Mouse (Mus musculus): ENCODE results near the gene Egln2.
A peak's percentile ranks its signal among the peaks of the same experiment; 100 is the strongest.

The Egln2 gene

DNA sequence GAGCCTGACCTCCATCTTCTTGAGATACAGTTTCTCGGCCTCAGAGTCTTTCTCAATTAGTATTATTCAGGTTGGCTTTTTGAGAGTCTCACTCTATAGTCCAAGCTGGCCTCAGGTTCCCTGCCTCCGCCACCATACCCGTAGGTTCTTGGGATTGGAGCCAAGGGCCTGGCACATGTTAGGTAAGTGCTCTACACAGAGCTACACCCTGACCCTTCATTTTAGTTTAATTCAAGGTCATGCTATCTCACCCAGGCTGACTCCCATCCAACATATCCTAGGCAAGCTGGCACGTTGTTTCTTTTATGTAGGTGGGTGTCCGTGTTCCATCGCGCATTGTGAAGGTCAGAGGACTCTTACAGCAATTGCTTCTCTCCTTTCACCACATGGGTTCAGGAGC, 8.3 kb upstream of the Egln2 start:
- no peak for DNase-seq (ENCODE audit: low spot score)

DNA sequence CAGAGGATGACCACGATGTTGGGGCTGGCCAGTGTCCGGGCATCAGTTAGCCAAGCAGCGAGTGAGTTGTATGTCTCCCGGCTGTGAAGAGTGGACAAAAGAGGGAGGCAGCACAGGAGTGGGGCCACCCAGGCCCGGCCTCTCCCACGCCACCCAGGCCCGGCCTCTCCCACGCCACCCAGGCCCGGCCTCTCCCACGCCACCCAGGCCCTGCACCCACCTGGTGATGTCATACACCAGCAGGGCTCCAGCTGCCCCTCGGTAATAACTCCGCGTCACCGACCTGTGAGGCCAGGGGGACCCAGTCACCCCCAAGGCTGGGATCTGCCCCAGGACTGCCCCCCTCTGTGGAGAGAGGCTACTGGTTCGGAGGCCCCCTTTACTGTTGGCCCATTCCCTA, 7.9 kb upstream of the Egln2 start:
- DNase-seq (ENCODE audit: low spot score) = no peak

DNA sequence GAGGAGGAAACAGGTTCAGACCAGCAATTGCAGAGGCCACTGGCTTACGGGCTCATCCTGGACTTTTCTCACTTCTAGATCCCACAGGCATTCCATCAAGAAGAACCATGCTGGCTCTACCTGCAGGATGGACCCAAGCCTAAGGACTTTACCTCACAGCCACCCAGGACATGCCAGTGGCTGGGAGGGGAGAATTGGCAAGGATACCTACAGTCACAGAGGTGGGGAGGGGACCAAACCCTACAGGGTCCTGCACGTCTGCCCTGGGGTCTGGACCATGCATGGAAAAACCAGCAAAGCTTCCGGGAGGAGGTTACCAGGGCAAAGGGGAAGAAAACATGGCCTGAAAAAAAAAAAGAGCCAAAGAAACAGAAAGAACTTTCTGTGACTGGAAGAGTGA, 4.4 kb upstream of the Egln2 start:
- no peak for DNase-seq (ENCODE audit: low spot score)

DNA sequence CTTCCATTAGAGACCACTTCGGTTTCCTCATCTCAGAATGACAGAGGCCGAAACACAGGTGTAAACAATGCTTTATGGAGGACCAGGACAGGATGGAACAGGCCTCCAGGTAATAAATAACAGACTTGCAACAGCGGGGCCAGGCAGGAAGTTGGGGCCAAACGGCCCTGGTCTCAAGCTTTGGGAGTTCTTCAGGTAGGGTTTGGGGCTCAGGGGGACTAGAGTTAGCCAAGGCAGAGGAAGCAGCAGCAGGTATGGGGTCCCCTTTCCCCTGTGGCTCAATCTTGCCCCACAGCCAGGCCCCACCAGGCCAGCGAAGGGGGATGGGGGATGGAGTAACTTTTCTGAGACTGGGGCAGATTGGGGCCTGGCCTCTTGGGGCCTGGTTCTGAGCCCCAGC, 1.8 kb upstream of the Egln2 start:
- DNase-seq (ENCODE audit: low spot score) = no peak

DNA sequence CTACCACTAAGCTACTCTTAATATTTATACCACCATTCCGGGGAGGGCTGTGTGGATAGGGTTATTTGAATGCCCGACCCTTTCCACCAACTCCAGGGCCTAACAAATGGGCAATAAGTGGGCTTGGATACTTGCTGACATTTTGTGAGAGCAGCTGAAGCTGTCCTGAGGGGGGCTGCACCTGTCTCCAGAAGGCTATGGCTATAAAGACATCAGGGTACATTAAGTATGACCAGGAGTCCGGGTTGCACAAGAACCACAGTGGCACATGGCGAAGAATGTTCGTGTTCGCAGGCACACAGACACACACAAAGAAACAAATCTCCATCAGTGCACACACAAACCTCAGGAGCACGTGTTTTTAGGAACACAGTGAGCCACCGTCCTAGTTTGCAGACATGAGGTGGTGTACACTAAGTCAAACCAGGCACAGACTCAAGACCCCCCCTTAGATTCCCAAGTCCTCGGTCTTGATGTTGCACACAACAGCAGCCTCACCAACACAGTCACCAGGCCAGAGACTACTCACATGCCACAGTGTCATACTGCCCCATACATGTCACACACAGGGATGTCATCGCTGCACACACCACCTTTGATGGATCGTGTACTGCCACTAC, 983 bp upstream of the Egln2 start:
- DNase-seq (ENCODE audit: low spot score) = no peak

DNA sequence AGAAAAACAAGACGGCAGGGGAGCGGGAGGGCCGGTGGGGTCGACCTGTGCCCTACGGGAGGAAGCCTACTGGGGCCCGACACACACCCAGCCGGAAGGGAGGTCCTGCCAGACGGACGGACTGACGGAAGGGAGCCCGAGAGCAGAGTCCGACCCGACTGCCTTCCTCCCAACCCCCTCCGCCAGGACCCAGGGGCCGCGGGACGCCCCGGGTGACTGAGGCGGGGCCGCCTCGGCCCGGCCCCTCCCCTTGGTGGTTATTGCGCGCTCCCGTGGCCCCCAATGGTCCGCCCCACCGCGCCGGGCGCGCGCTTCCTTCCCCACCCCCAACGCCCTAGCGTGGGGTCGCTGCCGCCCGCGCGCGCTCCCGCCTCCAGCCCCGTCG, 381 bp downstream of the Egln2 start:
- no peak for DNase-seq (ENCODE audit: low spot score)

DNA sequence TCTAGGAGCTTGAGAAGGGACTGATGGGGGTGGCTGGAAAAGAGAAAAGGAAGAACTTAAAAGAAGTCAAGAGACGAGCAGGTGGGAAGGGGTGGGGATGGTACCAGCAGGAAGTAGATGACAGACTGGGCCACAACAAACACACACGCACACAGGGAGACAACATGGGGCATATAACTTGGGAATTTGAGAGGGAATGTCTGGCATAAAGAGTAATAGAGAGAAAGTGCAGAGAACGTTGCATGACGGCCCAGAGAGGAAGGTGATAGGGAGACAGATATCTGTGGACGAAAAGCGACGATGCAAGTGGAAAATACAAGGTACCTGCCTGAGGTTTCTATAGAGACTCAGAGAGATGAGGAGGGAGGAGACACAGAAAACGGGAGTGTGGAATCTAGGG, 906 bp downstream of the Egln2 start:
- DNase-seq (ENCODE audit: low spot score) = no peak

DNA sequence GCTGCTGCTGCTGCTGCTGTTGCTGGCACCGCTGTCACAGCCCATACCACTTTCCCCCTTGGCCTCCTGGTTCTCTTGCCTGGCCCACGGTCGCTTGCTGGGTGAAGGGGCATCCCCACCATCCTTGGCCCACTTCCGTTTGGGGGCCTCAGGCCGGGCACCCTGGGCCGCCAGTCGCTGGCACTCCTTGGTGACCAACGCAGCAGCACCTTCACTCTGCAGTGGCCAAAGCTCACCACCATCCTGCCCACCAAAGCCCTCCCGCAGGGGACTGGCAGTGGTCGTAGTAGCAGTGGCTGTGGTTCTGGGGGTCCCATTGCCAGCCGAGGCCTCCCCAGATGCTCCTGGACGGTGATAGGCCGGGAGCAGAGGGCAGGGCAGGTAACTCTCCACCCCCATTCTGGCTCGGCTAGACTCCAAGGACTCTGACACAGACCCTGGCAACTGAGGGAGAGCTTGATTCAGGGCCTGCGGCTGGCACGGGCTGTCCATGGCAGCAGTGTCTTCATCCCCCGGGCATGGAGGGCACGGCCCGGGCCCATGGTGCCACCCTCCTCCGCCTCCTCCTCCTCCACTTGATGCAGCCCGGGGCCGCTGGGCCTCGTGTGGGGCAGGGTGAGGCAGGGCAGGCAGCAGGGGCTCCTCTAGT, 1.5 kb downstream of the Egln2 start:
- no peak for DNase-seq (ENCODE audit: low spot score)

DNA sequence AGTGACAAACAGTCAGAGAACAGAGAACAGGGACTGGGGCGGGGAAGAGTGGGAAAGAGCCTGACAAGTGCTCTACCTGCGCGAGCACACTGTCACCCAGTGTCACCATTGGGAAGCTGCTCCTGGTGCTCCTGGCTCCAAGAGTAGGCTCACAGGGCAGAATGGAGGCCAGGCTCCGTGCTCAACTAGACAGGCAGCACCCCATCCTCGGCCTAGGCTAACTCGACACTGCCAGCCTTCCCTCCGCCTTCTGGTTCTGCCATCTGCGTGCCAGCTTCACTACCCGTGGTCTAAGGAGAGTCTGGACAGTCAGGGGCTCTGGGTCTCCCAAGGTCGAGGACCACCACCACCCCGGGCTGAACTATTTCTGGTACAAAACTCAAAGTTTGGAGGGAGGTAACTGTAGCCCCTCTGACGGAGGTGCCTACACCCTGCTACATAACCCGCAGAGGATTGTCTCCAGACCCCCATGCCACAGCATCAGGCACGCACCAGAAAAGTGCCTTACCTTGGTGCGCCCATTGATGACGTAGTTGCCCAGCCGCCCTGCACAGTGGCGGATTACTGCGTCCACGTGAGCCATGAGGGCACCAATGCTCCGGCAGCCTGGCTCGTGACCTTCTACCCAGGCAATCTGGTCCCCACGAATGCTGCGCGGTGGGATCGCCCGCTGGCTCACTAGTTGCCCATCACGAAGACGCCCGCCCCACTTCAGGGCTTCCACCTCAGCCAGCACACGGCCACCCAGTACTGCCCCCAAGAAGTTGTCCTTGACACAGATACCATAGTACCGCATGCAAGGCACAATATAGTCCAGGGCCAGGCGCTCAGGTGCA, 2.3 kb downstream of the Egln2 start:
- no peak for DNase-seq (ENCODE audit: low spot score)

DNA sequence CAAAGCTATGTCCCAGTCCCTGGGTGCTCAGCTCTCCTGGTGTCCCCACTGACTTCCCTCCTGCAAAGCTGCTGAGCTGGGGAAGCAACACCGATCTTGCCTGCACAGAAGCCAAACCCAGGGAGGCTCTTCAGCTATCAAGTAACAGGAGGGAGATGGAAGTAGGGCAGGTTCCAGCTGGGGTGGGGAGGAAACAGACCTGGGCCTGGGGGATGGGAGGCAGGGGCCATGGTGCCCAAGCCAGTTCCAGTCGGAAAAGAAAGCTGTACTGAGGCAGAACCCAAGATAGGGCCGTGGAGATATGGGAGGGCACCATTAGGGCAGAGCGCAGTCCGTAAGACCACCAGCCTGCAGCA, 3.2 kb downstream of the Egln2 start:
- no peak for DNase-seq (ENCODE audit: low spot score)

DNA sequence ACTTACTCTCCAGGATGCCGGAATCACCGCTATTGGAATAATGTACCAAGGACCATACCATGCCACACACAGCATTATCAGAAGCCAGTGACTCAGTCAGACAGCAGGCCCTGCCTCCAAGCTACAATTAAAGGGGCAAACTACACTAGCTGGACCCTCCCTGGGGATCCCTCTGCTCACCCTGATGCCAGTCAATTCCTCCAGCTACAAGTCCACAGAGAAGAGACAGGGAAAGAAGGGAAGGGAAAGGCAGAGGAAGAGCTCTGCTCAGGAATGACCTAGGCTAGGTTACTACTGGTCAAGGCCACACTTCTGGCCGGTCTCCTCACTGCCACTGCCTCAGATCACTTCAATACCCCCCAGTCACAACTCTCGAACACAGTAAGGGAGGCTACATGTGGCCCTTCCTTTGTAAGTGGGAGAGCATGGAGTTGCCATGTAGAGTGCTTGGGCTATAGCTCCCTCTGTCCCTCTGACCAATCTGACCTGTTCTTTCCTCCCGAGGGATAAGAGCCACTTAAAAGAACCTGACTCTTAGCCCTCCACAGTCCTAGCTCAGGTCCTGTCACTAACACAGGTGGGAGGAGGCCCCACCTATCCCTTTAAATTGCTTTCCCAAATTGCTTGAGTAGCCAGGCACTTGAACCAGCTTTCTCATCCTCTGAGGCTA, 3.7 kb downstream of the Egln2 start:
- no peak for DNase-seq (ENCODE audit: low spot score)

DNA sequence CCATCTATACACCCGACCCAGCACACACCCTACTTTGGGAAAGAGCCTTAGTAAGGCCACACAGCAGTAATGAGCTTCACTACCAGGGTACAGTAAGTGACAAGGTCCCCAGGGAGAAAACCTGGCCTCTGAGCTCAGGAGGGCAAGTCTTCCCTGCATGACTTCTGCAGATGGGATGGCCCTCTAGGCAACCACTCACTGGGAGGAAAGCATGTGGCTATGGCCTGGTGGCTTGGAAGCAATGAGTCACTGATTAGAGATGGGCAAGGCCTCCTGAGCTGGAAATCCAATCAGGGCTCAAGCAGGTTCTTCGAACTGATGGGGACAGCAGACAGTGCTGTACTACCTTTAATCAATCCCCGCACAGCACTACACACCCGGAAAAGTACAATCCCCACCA, 4.9 kb downstream of the Egln2 start:
- DNase-seq (ENCODE audit: low spot score) = no peak

DNA sequence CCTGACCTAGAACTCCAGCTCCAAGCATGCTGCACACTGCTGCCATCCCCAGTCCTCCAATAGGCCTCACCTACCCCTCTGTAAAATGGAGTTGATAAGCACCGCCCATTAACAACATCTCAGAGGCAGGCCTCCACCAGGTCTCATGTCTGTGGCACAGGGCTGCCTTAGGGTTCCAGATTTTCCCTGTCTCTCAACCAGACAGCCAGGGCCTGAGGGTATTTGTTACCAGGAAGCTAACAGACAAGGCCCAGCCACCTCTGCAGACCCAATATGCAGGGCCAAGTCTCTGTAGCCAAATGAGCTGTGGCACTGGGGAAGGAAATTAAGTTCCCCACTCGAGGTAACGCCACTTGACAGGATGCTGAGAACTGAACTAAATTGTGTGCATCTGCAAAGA, 5.7 kb downstream of the Egln2 start:
- DNase-seq (ENCODE audit: low spot score) = no peak

DNA sequence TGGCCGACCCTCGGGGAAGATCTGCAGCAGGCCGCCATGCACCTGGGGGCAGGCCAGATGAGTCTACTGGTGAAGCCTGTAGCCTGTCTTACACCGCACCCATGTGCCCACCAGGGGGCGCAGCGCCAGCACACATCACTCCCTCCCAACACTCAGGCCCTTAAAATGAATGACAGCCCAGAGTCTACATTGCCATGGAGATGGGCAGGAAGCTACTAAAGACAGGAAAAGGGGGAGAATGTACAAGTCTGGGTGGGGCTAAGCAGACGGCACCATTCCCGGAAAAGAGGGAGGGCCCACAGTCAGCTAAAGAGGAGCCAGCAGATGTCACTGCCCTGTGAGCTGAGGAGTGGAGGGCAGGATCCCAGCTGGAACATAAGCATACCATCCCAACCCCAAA, 6.7 kb downstream of the Egln2 start:
- DNase-seq (ENCODE audit: low spot score) = peak; percentile 87

DNA sequence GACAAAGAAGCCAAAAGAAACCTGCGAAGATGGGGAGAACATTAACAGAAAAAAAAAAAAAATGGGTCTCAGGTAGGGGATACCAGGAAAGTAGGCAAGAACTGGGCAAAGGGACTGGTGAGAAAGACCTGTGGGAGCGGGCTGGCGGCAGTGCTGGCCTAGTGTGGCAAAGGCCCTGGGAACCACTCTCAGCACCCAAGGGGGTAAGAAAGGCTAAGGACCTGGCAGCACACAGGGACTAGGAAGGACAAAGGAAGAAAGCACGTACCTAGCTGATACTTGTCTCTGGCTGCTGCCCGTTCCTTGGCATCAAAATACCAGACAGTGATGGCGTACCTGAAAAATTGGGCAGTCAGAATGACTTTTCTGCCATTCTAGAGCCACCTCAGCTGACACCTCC, 7.3 kb downstream of the Egln2 start:
- no peak for DNase-seq (ENCODE audit: low spot score)

DNA sequence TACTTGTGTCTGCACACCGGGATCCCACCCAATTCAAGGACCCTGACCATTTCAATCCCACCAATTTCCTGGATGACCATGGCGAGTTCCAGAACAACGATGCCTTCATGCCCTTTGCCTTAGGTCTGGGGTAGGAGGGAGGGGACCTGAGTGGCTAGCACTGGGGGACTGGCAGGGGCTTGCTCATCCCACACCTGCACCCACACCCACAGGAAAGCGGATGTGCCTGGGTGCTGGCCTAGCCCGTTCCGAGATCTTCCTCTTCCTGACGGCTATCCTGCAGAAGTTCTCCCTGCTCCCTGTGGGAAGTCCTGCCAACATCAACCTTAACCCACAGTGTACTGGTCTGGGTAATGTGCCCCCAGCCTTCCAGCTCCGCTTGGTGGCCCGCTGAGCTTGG, 8.4 kb downstream of the Egln2 start:
- no peak for DNase-seq (ENCODE audit: low spot score)

DNA sequence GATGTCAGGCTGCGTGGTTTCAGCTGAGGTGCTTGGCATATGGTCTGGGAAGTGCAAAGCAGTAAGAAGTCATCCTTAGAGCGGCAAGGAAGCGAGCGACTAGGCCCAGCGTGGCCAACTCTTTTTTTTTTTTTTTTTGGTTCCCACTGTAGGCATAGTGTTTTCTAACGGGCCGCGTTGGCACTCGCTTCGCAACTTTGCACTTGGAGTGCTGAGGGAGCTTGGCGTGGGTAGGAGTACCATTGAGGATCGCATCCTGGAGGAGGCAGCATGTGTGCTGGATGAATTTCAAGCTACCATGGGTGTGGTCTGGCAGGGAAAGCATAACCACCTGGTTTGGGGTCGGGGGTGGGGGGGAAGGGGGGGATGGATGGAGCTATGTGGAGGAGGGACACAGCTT, 10.6 kb downstream of the Egln2 start:
- no peak for DNase-seq (ENCODE audit: low spot score)

DNA sequence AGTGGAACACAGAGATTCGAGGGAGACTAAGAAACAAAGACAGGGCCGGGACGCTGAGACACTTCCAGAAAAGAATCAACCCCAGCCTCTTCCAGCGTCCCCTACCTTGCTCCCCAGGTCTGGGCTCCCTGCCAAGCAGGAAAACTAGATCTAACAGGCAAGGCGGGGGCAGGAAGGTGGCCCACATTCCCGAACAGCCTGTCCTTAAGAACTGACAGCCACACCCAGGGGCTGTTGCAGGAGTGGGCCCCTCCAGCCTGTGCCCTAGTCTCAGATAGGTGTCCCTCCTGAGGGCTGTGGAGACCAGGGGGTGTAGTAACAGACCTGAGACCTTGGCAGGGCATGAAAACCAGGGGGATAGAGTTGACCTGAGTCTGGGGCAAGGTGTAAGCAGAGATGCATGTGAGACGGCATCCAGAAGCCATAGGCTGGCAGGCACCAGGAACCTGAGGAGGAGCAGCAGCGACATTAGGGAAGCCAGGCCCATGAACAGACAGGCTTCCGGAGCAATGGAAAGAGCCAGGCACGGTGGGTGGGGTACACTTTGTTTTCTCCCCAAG, 13.3 kb downstream of the Egln2 start, which contains the start of gene Cyp2t4:
TSS of gene Cyp2t4 (plus strand) at position 510 of the 560 bp plus-strand sequence.
- DNase-seq (ENCODE audit: low spot score) = no peak

DNA sequence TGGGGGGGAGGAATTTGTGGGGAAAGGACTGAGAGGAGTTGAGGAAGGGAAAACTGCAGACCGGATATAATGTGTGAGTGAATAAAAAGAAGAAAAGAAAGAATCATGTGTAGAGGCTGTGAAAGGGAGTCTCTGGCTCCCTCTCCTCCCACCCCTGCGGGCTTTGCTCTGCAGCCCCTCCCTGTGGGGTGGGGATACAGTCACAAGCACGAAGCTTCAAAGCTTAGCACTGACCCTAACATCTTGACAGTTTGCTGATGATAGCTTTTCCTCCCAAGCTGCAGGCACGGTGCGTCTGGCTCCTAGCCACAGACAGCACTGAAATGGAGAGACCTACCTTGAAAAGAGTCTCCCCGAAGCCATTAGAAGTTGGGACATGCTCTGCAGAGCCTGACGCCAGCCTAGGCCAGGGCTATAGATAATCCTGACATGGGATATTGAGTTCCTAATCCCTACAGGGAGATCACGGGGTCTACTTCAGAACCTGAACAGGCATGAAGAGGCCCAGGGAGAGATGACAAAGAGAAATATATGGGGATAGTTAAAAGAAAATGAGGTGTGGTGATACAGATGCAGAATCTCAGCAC, 30.1 kb downstream of the Egln2 start:
- no peak for DNase-seq (ENCODE audit: low spot score)

DNA sequence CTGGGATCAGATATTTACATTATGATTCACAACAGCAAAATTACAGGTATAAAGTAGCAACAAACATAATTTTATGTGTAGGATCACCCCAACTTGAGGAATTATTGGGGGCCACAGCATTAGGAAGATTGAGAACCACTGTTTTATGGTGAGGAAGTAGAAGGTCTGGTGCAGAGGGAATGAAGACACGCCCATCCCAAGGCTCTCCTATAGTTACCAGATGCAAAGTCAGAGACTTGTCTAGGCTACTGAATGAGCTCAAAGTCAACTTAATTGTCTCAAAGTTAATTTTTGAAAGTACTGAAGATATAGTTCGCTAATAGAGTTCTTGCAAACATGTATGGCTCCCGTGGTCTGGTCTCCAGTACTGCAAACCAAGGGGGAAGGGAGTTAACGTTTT, 32.8 kb downstream of the Egln2 start:
- no peak for DNase-seq (ENCODE audit: low spot score)

DNA sequence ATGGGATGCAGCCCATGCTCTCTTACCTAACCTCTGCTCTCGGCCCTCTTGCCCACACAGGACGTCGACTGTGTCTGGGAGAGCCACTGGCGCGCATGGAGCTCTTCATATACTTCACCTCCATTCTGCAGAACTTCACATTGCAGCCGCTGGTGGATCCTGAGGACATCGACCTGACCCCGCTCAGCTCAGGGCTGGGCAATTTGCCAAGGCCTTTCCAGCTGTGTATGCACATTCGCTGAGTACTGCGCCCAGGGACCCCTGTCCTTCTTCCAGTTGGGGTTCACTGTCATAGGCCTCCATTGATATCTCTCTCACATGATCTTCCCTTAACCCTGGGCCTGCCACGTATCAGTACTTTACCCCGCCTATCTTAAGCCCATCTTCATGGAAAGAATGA, 33.4 kb downstream of the Egln2 start:
- DNase-seq (ENCODE audit: low spot score) = no peak

DNA sequence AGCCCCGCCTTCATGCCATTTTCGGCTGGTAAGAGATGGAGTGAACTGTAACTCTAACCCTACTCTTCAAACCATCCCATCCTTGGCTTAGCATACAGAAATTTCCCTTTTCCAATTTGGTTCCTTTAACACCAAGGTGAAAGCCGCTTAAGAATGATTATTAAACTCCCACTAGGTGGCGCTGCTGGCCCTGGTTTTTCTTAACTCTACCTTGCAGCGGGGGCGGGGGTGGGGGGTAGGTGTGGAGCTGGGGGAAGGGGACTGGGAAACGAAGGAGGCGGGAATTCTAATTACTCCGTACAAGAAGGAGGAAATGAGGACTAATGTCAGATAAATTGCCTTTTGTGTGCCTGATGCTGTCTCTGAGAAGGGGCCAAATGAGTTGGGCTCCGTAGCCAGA, 34.0 kb downstream of the Egln2 start:
- DNase-seq (ENCODE audit: low spot score) = no peak

All from left cerebral cortex, adult 11 months (tissue).